Mouse (Mus musculus) brain, embryonic 14.5 days (tissue): ENCODE data around the gene Gabrg3.

Experiments used
- CTCF ChIP-seq: fragments of 200-500 bp; IDR thresholded peaks from 2 replicates; pipeline ENCODE4 v1.5.1; 2012; ENCODE audit warnings: inconsistent platforms, mild to moderate bottlenecking, moderate library complexity, borderline replicate concordance; ENCODE audit not compliant: insufficient read depth, insufficient read length; ENCODE audit errors: extremely low read depth
- POLR2A ChIP-seq: fragments of 200-500 bp; IDR thresholded peaks from 2 replicates; pipeline ENCODE4 v1.6.1; 2012; ENCODE audit warnings: mild to moderate bottlenecking, inconsistent platforms, borderline replicate concordance; ENCODE audit not compliant: poor library complexity, insufficient read depth, insufficient read length, severe bottlenecking; ENCODE audit errors: extremely low read depth

DNA sequence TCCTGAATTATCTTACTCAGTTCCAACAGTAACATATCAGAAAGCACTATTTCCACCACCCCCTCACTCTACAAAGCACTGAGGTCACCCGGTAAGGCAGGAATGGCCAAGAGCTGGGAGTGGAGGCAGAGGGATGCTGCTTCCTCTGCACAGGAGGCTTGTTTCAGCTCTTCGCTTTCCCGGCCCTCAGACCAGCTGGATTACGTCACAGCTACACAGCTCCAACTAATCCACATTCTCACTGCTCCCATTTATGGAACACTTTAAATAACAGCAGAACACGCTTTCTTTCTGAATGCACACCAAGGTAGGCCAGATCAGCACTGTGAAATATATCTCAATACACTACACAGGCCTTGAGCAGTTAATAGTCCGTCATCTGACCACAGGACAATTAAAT is 23.2 kb downstream of the Gabrg3 start:
- no peak for TF ChIP-seq POLR2A
- TF ChIP-seq CTCF, result no peak
